Mouse (Mus musculus) layer of hippocampus, postnatal 14 days (tissue): Measurements from ENCODE around the gene Rnd1. TPM values are rescaled to one million over a fixed set of nuclear protein-coding genes. Genes with fewer than 3 reads are reported as not detected.
A peak's percentile ranks its signal among the peaks of the same experiment; 100 is the strongest.

Experiments
- DNase-seq, 2 experiments: peaks; one replicate each; pipeline ENCODE4 v3.0.0; 2021 to 2022; ENCODE audit warnings: low spot score in 2 of 2, mixed read lengths in 1 of 2
- total RNA-seq, 2 experiments: library from RNA; stranded (reverse); gene quantifications; 2 replicates each; pipeline ENCODE4 v1.2.3; 2021

Gene Rnd1
- total RNA-seq, 2 experiments from 2014 or later: 18.8 to 21.5 TPM

- no peak for DNase-seq
Observed at GRCm38 (mm10) chr15:98681633-98682032, 4.4 kb upstream of the Rnd1 start.

- DNase-seq: no peak
Observed at GRCm38 (mm10) chr15:98680660-98681059, 3.4 kb upstream of the Rnd1 start.

- no peak for DNase-seq
Observed at GRCm38 (mm10) chr15:98677977-98678376, 716 bp upstream of the Rnd1 start.

- DNase-seq: no peak
Observed at GRCm38 (mm10) chr15:98676471-98676870, 790 bp downstream of the Rnd1 start.

GRCm38 (mm10) chr15:98675634-98676250 is 1.5 kb downstream of the Rnd1 start:
- no peak for DNase-seq

GRCm38 (mm10) chr15:98674994-98675545 is 2.2 kb downstream of the Rnd1 start:
- no peak for DNase-seq

GRCm38 (mm10) chr15:98674284-98674993 is 2.8 kb downstream of the Rnd1 start:
- DNase-seq: peak in 1 of 2 experiments; percentile 65

- DNase-seq: no peak
Observed at GRCm38 (mm10) chr15:98673732-98674131, 3.5 kb downstream of the Rnd1 start.

- no peak for DNase-seq
Observed at GRCm38 (mm10) chr15:98672592-98672991, 4.7 kb downstream of the Rnd1 start.

- DNase-seq: peak in 1 of 2 experiments; percentile 42
Observed at GRCm38 (mm10) chr15:98664042-98664907, 13.0 kb downstream of the Rnd1 start.

GRCm38 (mm10) chr15:98662567-98663545 is 14.4 kb downstream of the Rnd1 start, which contains the start of gene Ddx23:
Ddx23 (minus strand) TSS chr15:98662894.
- DNase-seq: peak; percentile 94 to 97

- DNase-seq: no peak
Observed at GRCm38 (mm10) chr15:98662198-98662566, 15.1 kb downstream of the Rnd1 start.

GRCm38 (mm10) chr15:98656982-98657751 is 20.1 kb downstream of the Rnd1 start:
- DNase-seq: no peak

- DNase-seq: no peak
Observed at GRCm38 (mm10) chr15:98652174-98652573, 25.1 kb downstream of the Rnd1 start.

- no peak for DNase-seq
Observed at GRCm38 (mm10) chr15:98651431-98651830, 25.8 kb downstream of the Rnd1 start.

- DNase-seq: peak in 1 of 2 experiments; percentile 66
Observed at GRCm38 (mm10) chr15:98648071-98648470, 29.2 kb downstream of the Rnd1 start.

GRCm38 (mm10) chr15:98647308-98647707 is 30.0 kb downstream of the Rnd1 start:
- DNase-seq: no peak

- DNase-seq: no peak
Observed at GRCm38 (mm10) chr15:98646737-98647136, 30.5 kb downstream of the Rnd1 start.
